ENCODE assay signal across 9 mouse cellular contexts in genomic region chr5:134742221-134742795, GRCm38 (mm10). TPM values are rescaled to one million over a fixed set of nuclear protein-coding genes. Genes with fewer than 3 reads are reported as not detected.
A peak's percentile ranks its signal among the peaks of the same experiment; 100 is the strongest.
DNase-seq lines count a peak whose midpoint lies in the region; ATAC-seq and TF ChIP-seq lines count a peak whose summit lies in the region.
"Had no signal": no experiment of that assay in that cellular context is flagged by ENCODE, and none has a peak within 500 bp of the region (broad histone marks: within the 10 kb centered on the region; RNA-seq: fewer than 3 reads in every experiment).

No protein-coding gene starts in this region.

- peak overlapping the region; percentile 33 for H3K4me2 ChIP-seq in forebrain, embryonic 13.5 days
- H3K4me2 ChIP-seq in forebrain, postnatal 0 days (ENCODE audit: low read depth) = no peak overlapping the region
- peak overlapping the region; percentile 43 for H3K4me2 ChIP-seq in heart, embryonic 12.5 days
- no peak overlapping the region for H3K4me2 ChIP-seq in limb, embryonic 11.5 days (ENCODE audit: low read depth, severe bottlenecking)

- DNase-seq in forebrain, postnatal 0 days = no peak
- peak; percentile 43 for DNase-seq in ES-CJ7 (ENCODE audit: low read depth, low spot score)
- DNase-seq in limb, embryonic 11.5 days (ENCODE audit: low spot score) = peak; percentile 56
- peak; percentile 37 for DNase-seq in thymus, postnatal 14 days
- no peak for DNase-seq in layer of hippocampus, adult 9-11 months
- no peak for DNase-seq in left cerebral cortex, adult 9 months (ENCODE audit: low spot score in 2 of 2)

- H3K9ac ChIP-seq in forebrain, embryonic 13.5 days = no peak overlapping the region
- no peak overlapping the region for H3K9ac ChIP-seq in forebrain, postnatal 0 days
- peak overlapping the region; percentile 6; the same call in 1 of the 2 replicates for H3K9ac ChIP-seq in heart, embryonic 12.5 days
- no peak overlapping the region for H3K9ac ChIP-seq in limb, embryonic 11.5 days (ENCODE audit: low read length)

- TF ChIP-seq CTCF in forebrain, postnatal 0 days (IDR thresholded peaks at IDR 0.05; ENCODE audit: low read depth) = no peak

- peaks cover 8% of the 10 kb centered on the region; the same call in 1 of the 2 replicates for H3K27me3 ChIP-seq in forebrain, embryonic 13.5 days
- no peaks in the 10 kb centered on the region for H3K27me3 ChIP-seq in forebrain, postnatal 0 days (ENCODE audit: insufficient read depth, low read length)
- peaks cover 35% of the 10 kb centered on the region for H3K27me3 ChIP-seq in heart, embryonic 12.5 days (replicated peaks)
- no peaks in the 10 kb centered on the region for H3K27me3 ChIP-seq in limb, embryonic 11.5 days (ENCODE audit: control insufficient read depth, insufficient read depth, low read length)

- no peak overlapping the region for H3K27ac ChIP-seq in forebrain, embryonic 13.5 days
- no peak overlapping the region for H3K27ac ChIP-seq in forebrain, postnatal 0 days (ENCODE audit: low read depth, low read length)
- H3K27ac ChIP-seq in heart, embryonic 12.5 days (ENCODE audit: poor library complexity, severe bottlenecking) = peak overlapping the region; percentile 67; the same call in 1 of the 2 replicates
- H3K27ac ChIP-seq in limb, embryonic 11.5 days (replicated peaks; ENCODE audit: low read depth, low read length) = no peak overlapping the region

- ATAC-seq in forebrain, embryonic 13.5 days = no peak
- no peak for ATAC-seq in forebrain, postnatal 0 days
- no peak for ATAC-seq in heart, embryonic 12.5 days (ENCODE audit: insufficient number of reproducible peaks, low FRiP score)
- ATAC-seq in limb, embryonic 11.5 days (ENCODE audit: insufficient number of reproducible peaks, low FRiP score, low TSS enrichment, low read depth) = no peak

- 11% methylated on average over 19 of the region's 19 CpGs for WGBS in forebrain, embryonic 13.5 days
- 14% methylated on average over 19 of the region's 19 CpGs for WGBS in forebrain, postnatal 0 days
- WGBS in heart, embryonic 12.5 days = 15% methylated on average over 18 of the region's 19 CpGs
- WGBS in limb, embryonic 11.5 days = 9% methylated on average over 19 of the region's 19 CpGs

- no peak overlapping the region for H3K4me3 ChIP-seq in forebrain, embryonic 13.5 days
- no peak overlapping the region for H3K4me3 ChIP-seq in forebrain, postnatal 0 days (ENCODE audit: low read depth, low read length)
- no peak overlapping the region for H3K4me3 ChIP-seq in heart, embryonic 12.5 days
- no peak overlapping the region for H3K4me3 ChIP-seq in limb, embryonic 11.5 days (ENCODE audit: low read depth, low read length)

- no peaks in the 10 kb centered on the region for H3K9me3 ChIP-seq in forebrain, embryonic 13.5 days (replicated peaks)
- no peaks in the 10 kb centered on the region for H3K9me3 ChIP-seq in forebrain, postnatal 0 days (ENCODE audit: low read length)
- no peaks in the 10 kb centered on the region for H3K9me3 ChIP-seq in heart, embryonic 12.5 days (replicated peaks)
- no peaks in the 10 kb centered on the region for H3K9me3 ChIP-seq in limb, embryonic 11.5 days (ENCODE audit: control insufficient read depth, low read length)

- peaks cover 18% of the 10 kb centered on the region for H3K4me1 ChIP-seq in forebrain, embryonic 13.5 days
- H3K4me1 ChIP-seq in forebrain, postnatal 0 days (ENCODE audit: insufficient read depth) = 0 out of 2 replicates have a peak, but pooled peaks cover 3% of the 10 kb centered on the region
- H3K4me1 ChIP-seq in heart, embryonic 12.5 days (replicated peaks) = peaks cover 33% of the 10 kb centered on the region
- H3K4me1 ChIP-seq in limb, embryonic 11.5 days (ENCODE audit: control insufficient read depth, insufficient read depth, low read length) = peaks cover 15% of the 10 kb centered on the region

- no peaks in the 10 kb centered on the region for H3K36me3 ChIP-seq in forebrain, embryonic 13.5 days (ENCODE audit: poor library complexity, severe bottlenecking)
- H3K36me3 ChIP-seq in forebrain, postnatal 0 days (ENCODE audit: insufficient read depth) = no peaks in the 10 kb centered on the region
- no peaks in the 10 kb centered on the region for H3K36me3 ChIP-seq in heart, embryonic 12.5 days
- no peaks in the 10 kb centered on the region for H3K36me3 ChIP-seq in limb, embryonic 11.5 days (ENCODE audit: control insufficient read depth, insufficient read depth, low read length)

RNA-seq across cellular contexts. Expression of gene Eln, which starts 4.8 kb away (rescaled TPM):
- polyA plus RNA-seq in forebrain, embryonic 13.5 days (2015; fragmentation: Nextera tagmentation; extraction: Ambion mirVana) = 3.4 and 3.5 TPM in 2 replicates
- 21.9 and 45.1 TPM in 2 replicates for total RNA-seq in forebrain, postnatal 0 days (2014; rRNA removed)
- polyA plus RNA-seq in forebrain, postnatal 0 days (2015; fragmentation: Nextera tagmentation; extraction: Ambion mirVana) = 19.1 and 25.7 TPM in 2 replicates
- polyA plus RNA-seq in heart, embryonic 12.5 days (2016; fragmentation: Nextera tagmentation; extraction: Ambion mirVana) = 147 and 150 TPM in 2 replicates
- 3.8 and 4.2 TPM in 2 replicates for polyA plus RNA-seq in limb, embryonic 11.5 days (2014; fragmentation: Nextera tagmentation; extraction: Ambion mirVana)
- total RNA-seq: neutrophil, adult 5-6 weeks had no signal

RNA-seq across cellular contexts. Expression of gene Limk1, which starts 53.9 kb away (rescaled TPM):
- polyA plus RNA-seq in forebrain, embryonic 13.5 days (2015; fragmentation: Nextera tagmentation; extraction: Ambion mirVana) = 13.8 and 14.1 TPM in 2 replicates
- 41.3 and 44.5 TPM in 2 replicates for total RNA-seq in forebrain, postnatal 0 days (2014; rRNA removed)
- polyA plus RNA-seq in forebrain, postnatal 0 days (2015; fragmentation: Nextera tagmentation; extraction: Ambion mirVana) = 9.3 and 11.4 TPM in 2 replicates
- polyA plus RNA-seq in heart, embryonic 12.5 days (2016; fragmentation: Nextera tagmentation; extraction: Ambion mirVana) = 3.4 and 4.4 TPM in 2 replicates
- polyA plus RNA-seq in limb, embryonic 11.5 days (2014; fragmentation: Nextera tagmentation; extraction: Ambion mirVana) = 5.4 and 5.6 TPM in 2 replicates

Comparison
In these comparisons a context has a peak if more than half of its experiments do, and no peak if none do; other contexts are left out.
1. H3K4me2 ChIP-seq: peak in forebrain, embryonic 13.5 days (single experiment) and heart, embryonic 12.5 days (single experiment); none in forebrain, postnatal 0 days (single experiment) and limb, embryonic 11.5 days (single experiment).
2. DNase-seq: peak in ES-CJ7 (single experiment), limb, embryonic 11.5 days (single experiment) and thymus, postnatal 14 days (single experiment); none in forebrain, postnatal 0 days (single experiment), layer of hippocampus, adult 9-11 months (single experiment) and left cerebral cortex, adult 9 months (0 of 2).